Mouse (Mus musculus) MEL (cell line): ENCODE data around the gene Thsd4. TPM values are rescaled to one million over a fixed set of nuclear protein-coding genes. Genes with fewer than 3 reads are reported as not detected.

ENCODE experiments used
- DNase-seq: peaks from one replicate; pipeline ENCODE4 v3.0.0; 2011; ENCODE audit warnings: low read depth, low spot score
- H3K27ac ChIP-seq: 2 replicates; pipeline ENCODE4 v1.5.1; 2012; ENCODE audit warnings: low read depth, mild to moderate bottlenecking, control low read depth, low read length, moderate library complexity; ENCODE audit not compliant: control insufficient read depth
- H3K27me3 ChIP-seq, 2 experiments: fragments of 150-350 bp in 1 of 2; sonication (generic) in 1 of 2; 2 replicates each; pipeline ENCODE4 v1.6.1; 2012; ENCODE audit warnings: low read length in 2 of 2, mild to moderate bottlenecking in 2 of 2, improper control_type of control experiment in 1 of 2, moderate library complexity in 1 of 2; ENCODE audit not compliant: insufficient read depth in 2 of 2, control insufficient read depth in 1 of 2
- H3K36me3 ChIP-seq, 2 experiments: 2 replicates each; pipeline ENCODE4 v1.6.1; 2012 to 2014; ENCODE audit warnings: low read length in 2 of 2, improper control_type of control experiment in 1 of 2, inconsistent platforms in 1 of 2, mild to moderate bottlenecking in 1 of 2; ENCODE audit not compliant: insufficient read depth in 2 of 2, control insufficient read depth in 1 of 2
- H3K4me1 ChIP-seq, 2 experiments: fragments of 150-350 bp in 1 of 2; sonication (generic) in 1 of 2; 2 replicates each; pipeline ENCODE4 v1.6.1; 2012; ENCODE audit warnings: low read length in 2 of 2, improper control_type of control experiment in 1 of 2, mild to moderate bottlenecking in 1 of 2; ENCODE audit not compliant: insufficient read depth in 2 of 2, control insufficient read depth in 1 of 2
- H3K4me3 ChIP-seq, 2 experiments: fragments of 150-350 bp in 1 of 2; sonication (generic) in 1 of 2; 2 replicates each; pipeline ENCODE4 v1.5.1; 2012; ENCODE audit warnings: low read depth in 2 of 2, low read length in 2 of 2, mild to moderate bottlenecking in 2 of 2, moderate library complexity in 2 of 2, control low read depth in 1 of 2, improper control_type of control experiment in 1 of 2; ENCODE audit not compliant: control insufficient read depth in 1 of 2, insufficient read depth in 1 of 2
- H3K79me2 ChIP-seq: 2 replicates; pipeline ENCODE4 v1.6.1; 2012; ENCODE audit warnings: mild to moderate bottlenecking, low read length, moderate library complexity; ENCODE audit not compliant: control insufficient read depth, poor library complexity, insufficient read depth
- H3K9ac ChIP-seq: 2 replicates; pipeline ENCODE4 v1.6.1; 2012; ENCODE audit warnings: low read depth, mild to moderate bottlenecking, control low read depth, low read length, moderate library complexity; ENCODE audit not compliant: control insufficient read depth, poor library complexity, severe bottlenecking
- H3K9me3 ChIP-seq: fragments of 150-350 bp; sonication (generic); replicated peaks from 2 replicates; pipeline ENCODE4 v1.6.1; 2012; ENCODE audit warnings: mild to moderate bottlenecking, low read length, improper control_type of control experiment, moderate library complexity; ENCODE audit not compliant: insufficient read depth
- BHLHE40 ChIP-seq: IDR thresholded peaks from 2 replicates; pipeline ENCODE4 v1.6.1; 2012; ENCODE audit warnings: low read depth, mild to moderate bottlenecking, inconsistent platforms, low read length, improper control_type of control experiment, borderline replicate concordance
- CHD1 ChIP-seq: IDR thresholded peaks from 2 replicates; pipeline ENCODE4 v1.6.1; 2012; ENCODE audit warnings: low read depth, mild to moderate bottlenecking, inconsistent platforms, low read length, improper control_type of control experiment
- CHD2 ChIP-seq: IDR thresholded peaks from 2 replicates; pipeline ENCODE4 v1.6.1; 2011; ENCODE audit warnings: low read length, improper control_type of control experiment
- EP300 ChIP-seq, 2 experiments: IDR thresholded peaks; 2 replicates each; pipeline ENCODE4 v1.6.1; 2011; ENCODE audit warnings: improper control_type of control experiment in 2 of 2, low read length in 2 of 2, low read depth in 1 of 2, mild to moderate bottlenecking in 1 of 2
- ETS1 ChIP-seq: IDR thresholded peaks from 2 replicates; pipeline ENCODE4 v1.6.1; 2012; ENCODE audit warnings: low read depth, mild to moderate bottlenecking, inconsistent platforms, low read length, improper control_type of control experiment, moderate library complexity
- GATA1 ChIP-seq: IDR thresholded peaks from 2 replicates; pipeline ENCODE4 v1.6.1; 2011; ENCODE audit warnings: low read depth, low read length, improper control_type of control experiment
- JUND ChIP-seq: IDR thresholded peaks from 2 replicates; pipeline ENCODE4 v1.6.1; 2011; ENCODE audit warnings: low read depth, mild to moderate bottlenecking, improper control_type of control experiment, low read length
- MAFK ChIP-seq: IDR thresholded peaks from 2 replicates; pipeline ENCODE4 v1.6.1; 2011; ENCODE audit warnings: low read depth, mild to moderate bottlenecking, low read length, improper control_type of control experiment, borderline replicate concordance
- MAX ChIP-seq: IDR thresholded peaks from 2 replicates; pipeline ENCODE4 v1.6.1; 2011; ENCODE audit warnings: low read length, improper control_type of control experiment
- NRF1 ChIP-seq: IDR thresholded peaks from 2 replicates; pipeline ENCODE4 v1.6.1; 2014; ENCODE audit warnings: low read depth, mild to moderate bottlenecking, inconsistent platforms, low read length, improper control_type of control experiment, moderate library complexity; ENCODE audit not compliant: poor library complexity, insufficient read depth, severe bottlenecking
- POLR2A ChIP-seq, 2 experiments: IDR thresholded peaks; 2 replicates each; pipeline ENCODE4 v1.6.1; 2011 to 2012; ENCODE audit warnings: low read length in 2 of 2, mild to moderate bottlenecking in 2 of 2, control low read depth in 1 of 2, improper control_type of control experiment in 1 of 2, low read depth in 1 of 2, moderate library complexity in 1 of 2; ENCODE audit not compliant: control insufficient read depth in 1 of 2, insufficient read depth in 1 of 2, poor library complexity in 1 of 2
- POLR2AphosphoS2 ChIP-seq: IDR thresholded peaks from 2 replicates; pipeline ENCODE4 v1.6.1; 2011; ENCODE audit warnings: low read length, improper control_type of control experiment
- POLR2AphosphoS5 ChIP-seq: IDR thresholded peaks from 2 replicates; pipeline ENCODE4 v1.6.1; 2012; ENCODE audit warnings: low read depth, borderline replicate concordance, mild to moderate bottlenecking, inconsistent platforms, low read length, moderate library complexity, mixed read lengths
- RAD21 ChIP-seq: IDR thresholded peaks from 2 replicates; pipeline ENCODE4 v1.6.1; 2011; ENCODE audit warnings: mild to moderate bottlenecking, low read depth, low read length, improper control_type of control experiment
- SIN3A ChIP-seq: IDR thresholded peaks from 2 replicates; pipeline ENCODE4 v1.6.1; 2012; ENCODE audit warnings: low read length, improper control_type of control experiment, inconsistent platforms
- SMC3 ChIP-seq: IDR thresholded peaks from 2 replicates; pipeline ENCODE4 v1.6.1; 2011; ENCODE audit warnings: low read depth, low read length, improper control_type of control experiment
- TCF12 ChIP-seq: IDR thresholded peaks from 2 replicates; pipeline ENCODE4 v1.6.1; 2014; ENCODE audit warnings: low read depth, mild to moderate bottlenecking, inconsistent platforms, low read length, improper control_type of control experiment, moderate library complexity
- ZMIZ1 ChIP-seq: IDR thresholded peaks from 2 replicates; pipeline ENCODE4 v1.6.1; 2012; ENCODE audit warnings: low read depth, mild to moderate bottlenecking, inconsistent platforms, low read length, improper control_type of control experiment, moderate library complexity
- polyA plus RNA-seq, 2 experiments: library from polyadenylated mRNA; stranded (reverse) in 1 of 2; unstranded in 1 of 2; fragments of >175 nt in 1 of 2; fragments of >200 nt in 1 of 2; gene quantifications; 2 replicates each; pipeline versions ENCODE4 v1.2.1 to v1.2.4; 2012; ENCODE audit warnings: low replicate concordance in 2 of 2, low read depth in 1 of 2; ENCODE audit not compliant: insufficient read length in 2 of 2, insufficient read depth in 1 of 2, missing spikeins in 1 of 2
- total RNA-seq: library from RNA; depleted of rRNA; stranded (reverse); fragments of 300-350 nt; gene quantifications from 2 replicates; pipeline ENCODE4 v1.2.3, GENCODE M21; 2012

Gene Thsd4
- total and polyA plus RNA-seq, 3 experiments = 0.08 TPM; not detected in 1

GRCm38 (mm10) chr9:59956496-59956895 is 565.4 kb downstream of the Thsd4 start:
- H3K27me3 ChIP-seq = peaks cover 1 to 7% of the 10 kb centered on the region in 2 experiments; a peak in 3 of 4 replicates
- H3K4me1 ChIP-seq = no peaks in the 10 kb centered on the region
- no peaks in the 10 kb centered on the region for H3K79me2 ChIP-seq
- no peak for DNase-seq
- H3K9ac ChIP-seq = no peak overlapping the region
- no peaks in the 10 kb centered on the region for H3K9me3 ChIP-seq
- TF ChIP-seq TCF12 (no peak), CHD1 (no peak), ETS1 (no peak)
- no peak overlapping the region for H3K27ac ChIP-seq
- H3K36me3 ChIP-seq = no peaks in the 10 kb centered on the region
- no peak overlapping the region for H3K4me3 ChIP-seq

GRCm38 (mm10) chr9:59955692-59956091 is 566.2 kb downstream of the Thsd4 start:
- H3K9me3 ChIP-seq = no peaks in the 10 kb centered on the region
- H3K27ac ChIP-seq = no peak overlapping the region
- H3K9ac ChIP-seq = no peak overlapping the region
- H3K27me3 ChIP-seq = peaks cover 1 to 7% of the 10 kb centered on the region in 2 experiments; a peak in 3 of 4 replicates
- no peak for DNase-seq
- H3K4me1 ChIP-seq = no peaks in the 10 kb centered on the region
- H3K36me3 ChIP-seq = no peaks in the 10 kb centered on the region
- H3K79me2 ChIP-seq = no peaks in the 10 kb centered on the region
- no peak overlapping the region for H3K4me3 ChIP-seq
- TF ChIP-seq NRF1 (no peak), CHD2 (no peak), POLR2AphosphoS5 (no peak), CHD1 (no peak), POLR2AphosphoS2 (no peak), ZMIZ1 (no peak), GATA1 (no peak)

GRCm38 (mm10) chr9:59955199-59955598 is 566.6 kb downstream of the Thsd4 start:
- H3K4me1 ChIP-seq = no peaks in the 10 kb centered on the region
- TF ChIP-seq BHLHE40 (no peak), SIN3A (no peak), POLR2AphosphoS2 (no peak), ZMIZ1 (no peak), RAD21 (no peak), EP300 (IDR thresholded peaks at IDR 0.05; ENCODE audit: low read depth in 1 of 2, low read length in 2 of 2) (no peak), JUND (no peak), POLR2A (IDR thresholded peaks at IDR 0.05; ENCODE audit: control insufficient read depth in 1 of 2, insufficient read depth in 1 of 2, low read depth in 1 of 2, low read length in 2 of 2, poor library complexity in 1 of 2) (no peak), MAFK (no peak), ETS1 (no peak), MAX (no peak), SMC3 (no peak), NRF1 (no peak)
- H3K9ac ChIP-seq = no peak overlapping the region
- H3K36me3 ChIP-seq = no peaks in the 10 kb centered on the region
- H3K79me2 ChIP-seq = no peaks in the 10 kb centered on the region
- no peak for DNase-seq
- no peaks in the 10 kb centered on the region for H3K9me3 ChIP-seq
- no peak overlapping the region for H3K4me3 ChIP-seq
- peaks cover 1 to 7% of the 10 kb centered on the region in 2 experiments; a peak in 3 of 4 replicates for H3K27me3 ChIP-seq
- H3K27ac ChIP-seq = no peak overlapping the region
